Mouse (Mus musculus) G1E (cell line): ENCODE data around the gene Slc36a2.

Source experiments
- CTCF ChIP-seq: IDR thresholded peaks from 2 replicates; pipeline ENCODE4 v1.5.1; 2012; ENCODE audit warnings: low read depth, low read length, inconsistent platforms, mixed read lengths
- GATA1 ChIP-seq: IDR thresholded peaks from 2 replicates; pipeline ENCODE4 v1.6.1; 2012; ENCODE audit warnings: borderline replicate concordance, low read length, inconsistent platforms, mixed read lengths
- TAL1 ChIP-seq: conservative IDR thresholded peaks from 2 replicates; pipeline ENCODE4 v1.6.1; 2012; ENCODE audit warnings: low read depth, low read length, inconsistent platforms, mixed read lengths

DNA sequence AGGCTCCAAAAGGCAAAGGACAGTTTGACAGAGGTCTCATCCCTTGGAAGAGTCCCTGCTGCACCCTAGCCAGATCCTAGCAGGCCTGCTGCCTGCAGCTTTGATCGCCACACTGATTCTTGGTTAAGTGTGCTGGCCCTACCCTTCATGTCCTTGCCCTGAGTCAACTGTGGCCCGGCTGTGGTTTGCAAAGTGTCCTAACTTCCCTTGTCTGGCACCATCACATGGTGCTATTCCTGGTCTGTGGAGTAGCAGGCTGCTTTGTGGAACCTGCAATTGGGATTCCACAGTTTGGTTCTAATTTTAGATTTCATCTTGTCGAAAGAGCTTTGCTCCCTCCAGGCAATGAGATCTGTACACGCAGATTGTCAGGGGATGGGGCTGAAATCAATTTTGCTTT, 2.4 kb upstream of the Slc36a2 start:
- TF ChIP-seq CTCF (no peak), TAL1 (no peak), GATA1 (no peak)
